Mouse (Mus musculus) kidney, adult 2 months (tissue): Measurements from ENCODE around the gene Rtn2. TPM values are rescaled to one million over a fixed set of nuclear protein-coding genes. Genes with fewer than 3 reads are reported as not detected.

Experiments
- DNase-seq: peaks from one replicate; pipeline ENCODE4 v3.0.0; 2021
- H3K27ac ChIP-seq: fragments of 200-500 bp; 2 replicates; pipeline ENCODE4 v1.5.1; 2012; ENCODE audit warnings: low read depth, low read length, control low read depth, inconsistent platforms; ENCODE audit not compliant: insufficient read depth
- H3K27me3 ChIP-seq: fragments of 200-500 bp; replicated peaks from 2 replicates; pipeline ENCODE4 v1.6.1; 2012; ENCODE audit warnings: mild to moderate bottlenecking, moderate library complexity, low read length, inconsistent platforms; ENCODE audit not compliant: control insufficient read depth, insufficient read depth
- H3K36me3 ChIP-seq: fragments of 200-500 bp; 2 replicates; pipeline ENCODE4 v1.6.1; 2012; ENCODE audit warnings: mild to moderate bottlenecking, moderate library complexity, low read length, inconsistent platforms; ENCODE audit not compliant: control insufficient read depth, insufficient read depth
- H3K4me1 ChIP-seq: fragments of 200-500 bp; 2 replicates; pipeline ENCODE4 v1.6.1; 2011; ENCODE audit warnings: low read length; ENCODE audit not compliant: control insufficient read depth, insufficient read depth
- H3K4me3 ChIP-seq: fragments of 200-500 bp; 2 replicates; pipeline ENCODE4 v1.5.1; 2011; ENCODE audit warnings: mild to moderate bottlenecking, low read depth, low read length, control low read depth; ENCODE audit not compliant: insufficient read depth
- CTCF ChIP-seq: fragments of 200-500 bp; conservative IDR thresholded peaks from 2 replicates; pipeline ENCODE4 v1.5.1; 2011; ENCODE audit warnings: low read depth, mild to moderate bottlenecking, control low read depth, low read length, moderate library complexity, mixed read lengths; ENCODE audit not compliant: insufficient read depth, insufficient read length
- POLR2A ChIP-seq: fragments of 200-500 bp; IDR thresholded peaks from one replicate; pipeline ENCODE4 v1.6.1; 2011; ENCODE audit warnings: low read depth, low read length, control low read depth
- WGBS: fragments of 180-500 bp; shearing (Covaris S2); methylation state at CpG from one replicate; pipeline ENCODE4 v1.1.7; 2018; 5-methylcytosine and 5-hydroxymethylcytosine counted together
- polyA plus RNA-seq: library from polyadenylated mRNA; depleted of rRNA; stranded (reverse); fragments of >200 nt; gene quantifications from 2 replicates; pipeline ENCODE4 v1.2.3, GENCODE M21; 2012

The Rtn2 gene
- polyA plus RNA-seq, 1 experiment, result 19.1 TPM

- Histone ChIP-seq H3K4me1 (peaks cover 3% of the 10 kb centered on the region; the same call in 1 of the 2 replicates), H3K4me3 (no peak overlapping the region), H3K36me3 (no peaks in the 10 kb centered on the region), H3K27me3 (no peaks in the 10 kb centered on the region), H3K27ac (no peak overlapping the region)
- TF ChIP-seq CTCF (no peak), POLR2A (no peak)
- WGBS, result 54% methylated on average over 13 of the region's 13 CpGs
- DNase-seq, result no peak
Measured at GRCm38 (mm10) chr7:19302264-19303045, 20.0 kb downstream of the Rtn2 start.

- H3K4me1 ChIP-seq, result peaks cover 3% of the 10 kb centered on the region; the same call in 1 of the 2 replicates
- no peak for TF ChIP-seq CTCF
- no peak for TF ChIP-seq POLR2A
- H3K27me3 ChIP-seq, result no peaks in the 10 kb centered on the region
- H3K4me3 ChIP-seq, result no peak overlapping the region
- no peak for DNase-seq
- WGBS, result 92% methylated on average over 12 of the region's 12 CpGs
- no peaks in the 10 kb centered on the region for H3K36me3 ChIP-seq
- no peak overlapping the region for H3K27ac ChIP-seq
Measured at GRCm38 (mm10) chr7:19303046-19303305, 20.6 kb downstream of the Rtn2 start.

GRCm38 (mm10) chr7:19303770-19304169 lies 21.3 kb downstream of the Rtn2 start:
- 3% methylated on average over 16 of the region's 16 CpGs for WGBS
- H3K4me3 ChIP-seq, result no peak overlapping the region
- no peaks in the 10 kb centered on the region for H3K27me3 ChIP-seq
- H3K36me3 ChIP-seq, result no peaks in the 10 kb centered on the region
- peak; percentile 74 for DNase-seq
- TF ChIP-seq CTCF (peak; percentile 76), POLR2A (no peak)
- H3K4me1 ChIP-seq, result peaks cover 3% of the 10 kb centered on the region; the same call in 1 of the 2 replicates
- H3K27ac ChIP-seq, result no peak overlapping the region

GRCm38 (mm10) chr7:19304501-19305412 lies 22.3 kb downstream of the Rtn2 start:
- H3K27me3 ChIP-seq, result no peaks in the 10 kb centered on the region
- H3K4me3 ChIP-seq, result peak overlapping the region; percentile 31
- TF ChIP-seq POLR2A (no peak), CTCF (no peak)
- WGBS, result 5% methylated on average over 47 of the region's 48 CpGs
- H3K36me3 ChIP-seq, result no peaks in the 10 kb centered on the region
- H3K27ac ChIP-seq, result no peak overlapping the region
- H3K4me1 ChIP-seq, result peaks cover 3% of the 10 kb centered on the region; the same call in 1 of the 2 replicates
- DNase-seq, result no peak

- Histone ChIP-seq H3K4me3 (no peak overlapping the region), H3K27me3 (no peaks in the 10 kb centered on the region), H3K36me3 (no peaks in the 10 kb centered on the region), H3K27ac (no peak overlapping the region), H3K4me1 (peaks cover 3% of the 10 kb centered on the region; the same call in 1 of the 2 replicates)
- TF ChIP-seq POLR2A (no peak), CTCF (no peak)
- no peak for DNase-seq
- WGBS, result 21% methylated on average over 6 of the region's 6 CpGs
Measured at GRCm38 (mm10) chr7:19305413-19305735, 22.9 kb downstream of the Rtn2 start.

- Histone ChIP-seq H3K27me3 (no peaks in the 10 kb centered on the region), H3K27ac (no peak overlapping the region), H3K4me3 (no peak overlapping the region), H3K4me1 (peaks cover 6% of the 10 kb centered on the region; the same call in 1 of the 2 replicates), H3K36me3 (no peaks in the 10 kb centered on the region)
- TF ChIP-seq CTCF (no peak), POLR2A (no peak)
- 54% methylated on average over 16 of the region's 16 CpGs for WGBS
- no peak for DNase-seq
Measured at GRCm38 (mm10) chr7:19305796-19306765, 23.7 kb downstream of the Rtn2 start.
